In genomic region chr5:145104328-145104727, GRCm38 (mm10) we compare ENCODE assay signal across 16 mouse cellular contexts. TPM values are rescaled to one million over a fixed set of nuclear protein-coding genes. Genes with fewer than 3 reads are reported as not detected.
DNase-seq lines count a peak whose midpoint lies in the region; ATAC-seq lines count a peak whose summit lies in the region.
"Had no signal": no experiment of that assay in that cellular context is flagged by ENCODE, and none has a peak within 500 bp of the region (broad histone marks: within the 10 kb centered on the region; RNA-seq: fewer than 3 reads in every experiment).

No protein-coding gene starts in this region.

- peak; percentile 55 for ATAC-seq in frontal cortex, adult (ENCODE audit: low TSS enrichment)

- DNase-seq in frontal cortex, postnatal 36 days (ENCODE audit: low spot score in 2 of 2): no peak
- DNase-seq in left cerebral cortex, adult 11 months (ENCODE audit: low spot score): peak; percentile 63
- DNase-seq in left cerebral cortex, adult 18-20 months (ENCODE audit: low spot score in 2 of 2): no peak
- peak; percentile 93 for DNase-seq in brain, adult 2 months (ENCODE audit: low read depth, low spot score)
- peak; percentile 34 to 51 for DNase-seq in layer of hippocampus, postnatal 36 days
- DNase-seq in kidney, postnatal 4 days: no peak
- no peak for DNase-seq in kidney, adult 11 months
- DNase-seq: B cell, adult 2 months; cerebellum, postnatal 14 days; heart, adult 18-20 months; kidney, adult 2 months; kidney, postnatal 36 days had no signal

RNA-seq across cellular contexts. Expression of gene Arpc1b, which starts 9.7 kb away (rescaled TPM):
- total RNA-seq in left cerebral cortex, adult 18-20 months (2021): 10 to 100 TPM; 14.5 to 19.8 TPM
- total RNA-seq in layer of hippocampus, postnatal 36 days (2021): 10 to 100 TPM; 23.4 to 26.9 TPM

RNA-seq across cellular contexts. Expression of gene Kpna7, which starts 20.5 kb away (rescaled TPM):
- not detected for total RNA-seq in left cerebral cortex, adult 18-20 months (2021)
- total RNA-seq in layer of hippocampus, postnatal 36 days (2021): not detected
- total RNA-seq: adrenal gland, adult 18-20 months; gastrocnemius, adult 18-20 months; heart, adult 18-20 months; liver, adult 2 months had no signal

RNA-seq across cellular contexts. Expression of gene Arpc1a, which starts 20.7 kb away (rescaled TPM):
- 100 to 1,000 TPM; 199 to 210 TPM for total RNA-seq in left cerebral cortex, adult 18-20 months (2021)
- 100 to 1,000 TPM; 248 to 263 TPM for total RNA-seq in layer of hippocampus, postnatal 36 days (2021)

RNA-seq across cellular contexts. Expression of gene Pdap1, which starts 35.7 kb away (rescaled TPM):
- 10 to 100 TPM; 91.3 to 96.3 TPM for total RNA-seq in left cerebral cortex, adult 18-20 months (2021)
- 10 to 100 TPM; 88.8 to 94.5 TPM for total RNA-seq in layer of hippocampus, postnatal 36 days (2021)

RNA-seq across cellular contexts. Expression of gene Bud31, which starts 35.8 kb away (rescaled TPM):
- total RNA-seq in left cerebral cortex, adult 18-20 months (2021): 10 to 100 TPM; 75.7 to 78.8 TPM
- total RNA-seq in layer of hippocampus, postnatal 36 days (2021): 10 to 100 TPM; 74.3 to 76.2 TPM

Comparison
In these comparisons a context has a peak if more than half of its experiments do, and no peak if none do; other contexts are left out.
1. DNase-seq: peak in left cerebral cortex, adult 11 months (single experiment), brain, adult 2 months (single experiment) and layer of hippocampus, postnatal 36 days (2 of 2); none in frontal cortex, postnatal 36 days (0 of 2), left cerebral cortex, adult 18-20 months (0 of 2), kidney, postnatal 4 days (0 of 2) and kidney, adult 11 months (single experiment).